Mouse (Mus musculus) ES-E14 (cell line): ENCODE data around the gene Ifi207. TPM values are rescaled to one million over a fixed set of nuclear protein-coding genes. Genes with fewer than 3 reads are reported as not detected.
"Not testable (repeated sequence)": the region's sequence is repeated elsewhere in the genome, so short reads cannot be mapped to it uniquely, and the experiment has no call there.

Experiments
- DNase-seq: peaks from one replicate; pipeline ENCODE4 v3.0.0-alpha.2; 2013; ENCODE audit warnings: low read depth, low spot score
- H3K27ac ChIP-seq: 2 replicates; pipeline ENCODE4 v1.5.1; 2012; ENCODE audit warnings: low read depth, mild to moderate bottlenecking, low read length, moderate library complexity, mixed read lengths; ENCODE audit not compliant: poor library complexity, insufficient read depth, severe bottlenecking
- H3K36me3 ChIP-seq: 2 replicates; pipeline ENCODE4 v1.6.1; 2012; ENCODE audit warnings: mild to moderate bottlenecking, low read length, moderate library complexity, mixed read lengths; ENCODE audit not compliant: control insufficient read depth, poor library complexity, insufficient read depth, severe bottlenecking
- H3K4me1 ChIP-seq, 2 experiments: fragments of 150-350 bp in 1 of 2; sonication (generic) in 1 of 2; 2 replicates each; pipeline ENCODE4 v1.6.1; 2012; ENCODE audit warnings: low read length in 2 of 2, mild to moderate bottlenecking in 1 of 2, mixed read lengths in 1 of 2; ENCODE audit not compliant: control insufficient read depth in 2 of 2, insufficient read depth in 2 of 2, poor library complexity in 1 of 2
- H3K4me3 ChIP-seq, 2 experiments: fragments of 150-350 bp in 1 of 2; sonication (generic) in 1 of 2; 2 replicates each; pipeline ENCODE4 v1.5.1; 2012; ENCODE audit warnings: low read length in 2 of 2, low read depth in 1 of 2, mild to moderate bottlenecking in 1 of 2, mixed read lengths in 1 of 2; ENCODE audit not compliant: insufficient read depth in 1 of 2, poor library complexity in 1 of 2, severe bottlenecking in 1 of 2
- H3K9ac ChIP-seq: 2 replicates; pipeline ENCODE4 v1.6.1; 2012; ENCODE audit warnings: low read depth, mild to moderate bottlenecking, low read length, mixed read lengths; ENCODE audit not compliant: poor library complexity, insufficient read depth, severe bottlenecking
- H3K9me3 ChIP-seq: fragments of 150-350 bp; sonication (generic); 2 replicates; pipeline ENCODE4 v1.6.1; 2012; ENCODE audit warnings: low read depth, mild to moderate bottlenecking, low read length; ENCODE audit not compliant: control insufficient read depth, insufficient read depth
- CHD2 ChIP-seq: IDR thresholded peaks from 2 replicates; pipeline ENCODE4 v1.6.1; 2014; ENCODE audit warnings: mild to moderate bottlenecking, low read depth, low read length, inconsistent platforms
- HCFC1 ChIP-seq: IDR thresholded peaks from 2 replicates; pipeline ENCODE4 v1.6.1; 2012; ENCODE audit warnings: low read length, inconsistent platforms, borderline replicate concordance; ENCODE audit not compliant: insufficient read depth
- MAFK ChIP-seq: IDR thresholded peaks from 2 replicates; pipeline ENCODE4 v1.6.1; 2014; ENCODE audit warnings: mild to moderate bottlenecking, low read depth, low read length, inconsistent platforms; ENCODE audit not compliant: insufficient read depth
- ZC3H11A ChIP-seq: IDR thresholded peaks from 2 replicates; pipeline ENCODE4 v1.6.1; 2012; ENCODE audit warnings: low read depth, mild to moderate bottlenecking, inconsistent platforms, low read length, borderline replicate concordance
- ZNF384 ChIP-seq: IDR thresholded peaks from 2 replicates; pipeline ENCODE4 v1.6.1; 2012; ENCODE audit warnings: low read depth, low read length, inconsistent platforms
- in situ Hi-C, 2 experiments: fragments of 600-800 bp; cut with MboI; formaldehyde crosslinking; loops; one replicate each; pipeline ENCODE4 v1.15.1; 2025; ENCODE audit warnings: low sequenced_read_pairs in 2 of 2, inconsistent platforms in 1 of 2; ENCODE audit not compliant: unreplicated experiment in 2 of 2
- total RNA-seq: library from RNA; depleted of rRNA; stranded (reverse); fragments of 300-350 nt; gene quantifications from 2 replicates; pipeline ENCODE4 v1.2.3, GENCODE M21; 2012; rRNA removed

The Ifi207 gene
- total RNA-seq, result not detected in 2 replicates

DNA sequence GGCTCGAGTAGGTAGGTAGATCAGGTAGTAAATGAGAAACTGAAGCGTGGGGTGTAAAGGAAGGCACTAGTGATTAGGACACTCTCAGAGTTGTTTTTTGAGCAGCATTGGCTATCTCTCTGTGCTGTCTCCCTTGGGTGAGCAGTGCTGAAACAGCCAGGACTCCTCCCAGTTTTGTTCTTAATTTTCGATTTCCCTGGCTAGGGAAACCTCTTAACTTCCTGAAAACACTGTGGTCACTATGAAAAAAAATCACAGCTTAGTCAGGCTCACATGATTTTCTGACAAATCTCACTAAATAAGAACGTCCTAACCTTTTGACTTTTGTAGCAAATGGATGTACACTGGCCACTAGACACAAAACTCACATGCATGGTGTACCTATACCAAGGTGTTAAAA, at the start of gene Ifi207:
Gene Ifi207, minus strand, starts transcription at position 92 of the 400 bp plus-strand sequence.
- no peaks in the 10 kb centered on the region for H3K4me1 ChIP-seq
- no peaks in the 10 kb centered on the region for H3K36me3 ChIP-seq
- no peak within 1 kb of the TSS for H3K27ac ChIP-seq
- no peak within 1 kb of the TSS for H3K9ac ChIP-seq
- DNase-seq, result no peak
- no peak within 1 kb of the TSS for H3K4me3 ChIP-seq
- TF ChIP-seq ZNF384 (no peak), ZC3H11A (no peak), MAFK (no peak), HCFC1 (no peak), CHD2 (no peak)
- H3K9me3 ChIP-seq, result no peaks in the 10 kb centered on the region
- in situ Hi-C loops, result no loop called here

- H3K9me3 ChIP-seq, in situ Hi-C loops, H3K4me3 ChIP-seq, H3K27ac ChIP-seq, H3K36me3 ChIP-seq, DNase-seq, H3K4me1 ChIP-seq, H3K9ac ChIP-seq: not testable (repeated sequence)
Measured at GRCm38 (mm10) chr1:173773457-173773856, 31.9 kb upstream of the Ifi207 start.

DNA sequence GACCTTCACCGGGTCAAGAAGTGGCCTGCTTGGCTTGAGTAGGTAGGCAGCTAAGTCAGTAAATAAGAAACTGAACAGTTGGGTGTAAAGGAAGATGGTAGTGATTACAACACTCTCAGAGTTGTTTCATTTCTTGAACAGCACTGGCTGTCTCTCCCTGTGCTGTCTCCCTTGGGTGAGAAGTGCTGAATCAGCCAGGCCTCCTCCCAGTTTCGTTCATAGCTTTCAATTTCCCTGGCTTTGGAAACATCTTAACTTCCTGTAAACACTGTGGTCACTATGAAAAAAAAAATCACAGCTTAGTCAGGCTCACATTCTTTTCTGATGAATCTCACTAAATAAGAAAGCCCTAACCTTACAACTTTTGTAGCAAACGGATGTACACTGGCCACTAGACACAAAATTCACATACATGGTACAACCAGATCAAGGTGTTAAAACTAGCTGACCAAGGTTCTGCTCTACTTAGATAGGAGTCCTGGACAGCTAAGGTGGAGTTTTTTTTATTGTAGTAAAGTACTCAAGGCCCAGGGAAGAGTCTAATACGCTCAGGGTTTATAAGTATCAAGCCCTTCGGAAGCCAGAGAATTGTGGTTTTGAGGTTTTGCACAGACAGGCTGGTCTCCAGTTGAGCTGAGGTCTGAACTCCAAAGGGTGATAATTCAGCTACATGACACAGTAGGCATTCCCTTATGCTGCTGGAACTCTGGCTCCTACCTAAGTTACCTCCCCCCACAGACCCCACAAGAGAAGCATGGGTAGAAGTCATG, 25.5 kb upstream of the Ifi207 start, which contains the start of gene Ifi204:
Gene Ifi204, minus strand, starts transcription at position 96 of the 770 bp plus-strand sequence.
- H3K36me3 ChIP-seq, H3K9me3 ChIP-seq, H3K4me3 ChIP-seq, H3K9ac ChIP-seq, H3K4me1 ChIP-seq, DNase-seq, H3K27ac ChIP-seq: not testable (repeated sequence)
- in situ Hi-C loops, result loop anchor here in 1 of 2 experiments (10.0 kb wide), 1 partner anchor 148 kb away; the partner anchor contains the start of gene Ifi211

DNA sequence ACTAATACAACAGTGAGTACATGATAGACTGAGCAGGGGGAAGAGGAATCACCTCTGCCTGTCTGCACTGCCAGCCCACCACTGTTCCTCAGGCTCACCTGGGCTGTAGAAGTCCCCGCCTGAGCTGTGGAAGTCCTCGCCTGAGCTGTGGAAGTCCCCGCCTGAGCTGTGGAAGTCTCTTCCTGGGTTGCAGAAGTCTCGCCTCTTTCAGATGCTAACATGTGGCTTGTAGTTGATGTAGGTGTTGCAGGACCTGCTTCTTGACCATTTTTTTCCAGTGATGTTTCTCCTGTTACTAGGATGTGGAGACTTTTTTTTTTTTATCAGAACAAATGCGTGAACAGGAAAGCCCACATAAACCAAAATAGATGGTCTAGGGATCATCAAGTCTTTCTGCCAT, 18.5 kb upstream of the Ifi207 start:
- not testable (repeated sequence) for H3K4me1 ChIP-seq, H3K4me3 ChIP-seq, H3K36me3 ChIP-seq, H3K9me3 ChIP-seq, H3K9ac ChIP-seq, H3K27ac ChIP-seq, DNase-seq
- in situ Hi-C loops, result loop anchor here in 1 of 2 experiments (10.0 kb wide), 1 partner anchor 155 kb away; the partner anchor contains the start of gene Ifi211

DNA sequence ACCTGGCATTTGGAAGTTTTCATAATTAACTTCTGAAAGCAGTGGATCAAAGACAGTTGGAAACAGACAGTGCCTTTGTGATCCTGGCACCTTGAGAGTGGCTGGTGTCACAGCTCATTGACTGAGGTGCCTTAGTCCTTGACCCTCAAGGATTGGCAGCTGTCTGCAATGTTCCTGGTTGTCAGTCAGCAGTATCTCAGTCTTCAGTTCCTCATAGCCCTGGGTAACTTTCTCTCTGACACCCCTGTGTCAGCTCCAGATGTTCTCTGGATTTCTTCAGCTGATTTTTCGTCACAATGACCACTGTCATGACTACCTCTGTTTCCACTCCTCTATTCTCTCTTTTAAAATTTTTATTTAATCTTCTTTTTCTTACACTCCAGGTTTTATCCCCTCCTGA, 715 bp upstream of the Ifi207 start:
- no peak overlapping the region for H3K27ac ChIP-seq
- H3K9me3 ChIP-seq, result no peaks in the 10 kb centered on the region
- H3K4me1 ChIP-seq, result no peaks in the 10 kb centered on the region
- no peak overlapping the region for H3K4me3 ChIP-seq
- H3K36me3 ChIP-seq, result no peaks in the 10 kb centered on the region
- no peak overlapping the region for H3K9ac ChIP-seq
- no peak for TF ChIP-seq ZNF384
- TF ChIP-seq HCFC1, result no peak
- no peak for TF ChIP-seq CHD2
- TF ChIP-seq MAFK, result no peak
- no peak for TF ChIP-seq ZC3H11A
- no peak for DNase-seq
- in situ Hi-C loops, result no loop called here
